Mouse (Mus musculus): Measurements from ENCODE around the gene Ifitm2.

DNA sequence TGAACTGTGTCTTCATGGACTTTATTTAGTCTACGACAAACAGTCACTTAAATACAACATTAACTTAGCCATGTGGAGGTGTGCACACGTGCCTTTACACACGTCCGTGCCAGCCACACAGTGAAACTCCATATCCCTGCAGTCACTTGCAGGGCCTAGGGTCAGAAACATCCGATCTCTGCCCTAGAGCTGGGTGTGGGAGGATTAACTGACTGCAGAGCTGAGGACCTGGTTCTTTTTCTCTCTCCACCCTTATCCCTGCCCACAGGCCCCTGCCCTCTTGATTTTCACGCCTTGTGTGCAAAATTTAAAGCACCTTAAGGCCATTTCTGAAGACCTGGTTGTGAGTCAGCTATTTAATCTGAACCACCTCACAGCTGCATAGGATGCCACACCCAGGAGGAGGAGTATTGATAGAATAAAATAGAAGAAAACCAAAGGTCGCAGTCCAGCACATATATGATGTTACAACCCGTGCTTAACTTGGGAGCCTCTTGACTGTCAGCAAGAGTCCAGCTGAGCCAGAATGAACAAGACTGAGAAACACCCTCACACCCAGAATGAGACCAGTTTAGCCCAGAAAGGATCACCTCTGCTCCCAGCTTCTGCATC lies 35.3 kb downstream of the Ifitm2 start, which contains the start of gene Nlrp6:
- no peak for TF ChIP-seq CTCF (IDR thresholded peaks at IDR 0.05; ENCODE audit: borderline replicate concordance, control insufficient read depth, extremely low read depth, insufficient read depth, low read length, poor library complexity)
- no peak for TF ChIP-seq POLR2A (IDR thresholded peaks at IDR 0.05; ENCODE audit: control insufficient read depth, extremely low read depth, insufficient read depth, low read length, poor library complexity)

Data from thymus, adult 2 months (tissue).